Mouse (Mus musculus) G1E (cell line): Measurements from ENCODE around the gene Prdm12.

Experiments used
- CTCF ChIP-seq: IDR thresholded peaks from 2 replicates; pipeline ENCODE4 v1.5.1; 2012; ENCODE audit warnings: low read depth, low read length, inconsistent platforms, mixed read lengths
- POLR2AphosphoS5 ChIP-seq: IDR thresholded peaks from 2 replicates; pipeline ENCODE4 v1.6.1; 2012; ENCODE audit warnings: low read depth, low read length, inconsistent platforms; ENCODE audit not compliant: insufficient replicate concordance

GRCm38 (mm10) chr2:31689045-31689444, 49.2 kb downstream of the Prdm12 start:
- no peak for TF ChIP-seq CTCF
- TF ChIP-seq POLR2AphosphoS5 = no peak
